Mouse (Mus musculus) embryonic fibroblast, embryonic 13.5 days (primary cell): ENCODE results near the gene Reep3. TPM values are rescaled to one million over a fixed set of nuclear protein-coding genes. Genes with fewer than 3 reads are reported as not detected.
A peak's percentile ranks its signal among the peaks of the same experiment; 100 is the strongest.
"Not testable (repeated sequence)": the region's sequence is repeated elsewhere in the genome, so short reads cannot be mapped to it uniquely, and the experiment has no call there.

Experiments
- H3K27ac ChIP-seq: 2 replicates; pipeline ENCODE4 v1.5.1; 2012; ENCODE audit warnings: low read length, control low read depth, inconsistent platforms; ENCODE audit not compliant: insufficient read depth
- H3K4me1 ChIP-seq: 2 replicates; pipeline ENCODE4 v1.6.1; 2011; ENCODE audit warnings: low read length; ENCODE audit not compliant: control insufficient read depth, insufficient read depth
- H3K4me3 ChIP-seq: 2 replicates; pipeline ENCODE4 v1.5.1; 2011; ENCODE audit warnings: mild to moderate bottlenecking, control low read depth, low read length; ENCODE audit not compliant: insufficient read depth
- CTCF ChIP-seq: IDR thresholded peaks from 2 replicates; pipeline ENCODE4 v1.5.1; 2011; ENCODE audit warnings: mild to moderate bottlenecking, control low read depth, low read length, moderate library complexity, borderline replicate concordance; ENCODE audit not compliant: insufficient read depth
- POLR2A ChIP-seq: IDR thresholded peaks from 2 replicates; pipeline ENCODE4 v1.6.1; 2011; ENCODE audit warnings: low read depth, mild to moderate bottlenecking, control low read depth, low read length, moderate library complexity
- polyA plus RNA-seq: library from polyadenylated mRNA; stranded (reverse); fragments of >200 nt; gene quantifications from 2 replicates; pipeline ENCODE4 v1.2.4, GENCODE M21; 2011; ENCODE audit warnings: low read depth; ENCODE audit not compliant: missing spikeins, insufficient read length

The Reep3 gene
- polyA plus RNA-seq, 1 experiment: 76.0 TPM

DNA sequence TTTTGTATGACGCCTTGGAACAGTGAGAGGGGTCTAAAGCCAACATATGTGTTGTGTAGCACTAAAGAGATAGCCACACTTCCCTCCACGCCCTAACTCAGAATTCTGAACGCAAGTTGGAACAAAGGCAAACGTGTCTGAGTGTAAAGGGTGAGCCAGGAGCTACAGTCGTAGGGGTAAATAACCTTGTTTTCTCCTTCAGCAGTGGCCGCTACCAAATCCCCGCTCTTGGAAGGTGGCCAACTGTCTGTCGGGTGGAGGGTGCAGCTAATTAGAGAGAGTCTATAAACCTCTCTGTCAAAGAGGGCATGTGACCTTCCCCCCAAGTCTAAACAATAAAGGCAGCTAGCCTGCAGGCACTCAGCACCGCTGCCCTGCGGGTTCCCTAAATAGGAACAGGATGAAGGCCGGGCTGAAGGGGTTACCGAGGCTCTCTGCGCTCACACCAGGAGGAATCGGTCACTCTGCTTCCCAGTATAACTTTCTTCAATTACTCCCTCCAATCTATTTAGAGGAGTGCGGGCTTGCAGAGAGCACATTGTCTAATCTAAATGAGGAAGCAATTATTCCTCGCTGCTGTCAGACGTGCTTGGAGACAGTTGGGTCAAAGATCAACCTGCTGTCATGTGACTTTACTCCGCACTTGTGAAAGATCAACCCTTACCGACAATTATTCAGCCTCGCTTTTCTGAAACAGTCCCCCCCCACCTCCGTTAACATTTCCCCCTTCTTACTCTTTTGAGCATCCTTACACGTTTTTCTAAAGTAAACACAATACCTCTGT lies 92.8 kb downstream of the Reep3 start:
- Histone ChIP-seq H3K27ac (peak overlapping the region; percentile 98), H3K4me3 (peak overlapping the region; percentile 8; the same call in 1 of the 2 replicates), H3K4me1 (peaks cover 6% of the 10 kb centered on the region; the same call in 1 of the 2 replicates)
- TF ChIP-seq CTCF: no peak
- peak; percentile 13; the same call in 1 of the 2 replicates for TF ChIP-seq POLR2A

DNA sequence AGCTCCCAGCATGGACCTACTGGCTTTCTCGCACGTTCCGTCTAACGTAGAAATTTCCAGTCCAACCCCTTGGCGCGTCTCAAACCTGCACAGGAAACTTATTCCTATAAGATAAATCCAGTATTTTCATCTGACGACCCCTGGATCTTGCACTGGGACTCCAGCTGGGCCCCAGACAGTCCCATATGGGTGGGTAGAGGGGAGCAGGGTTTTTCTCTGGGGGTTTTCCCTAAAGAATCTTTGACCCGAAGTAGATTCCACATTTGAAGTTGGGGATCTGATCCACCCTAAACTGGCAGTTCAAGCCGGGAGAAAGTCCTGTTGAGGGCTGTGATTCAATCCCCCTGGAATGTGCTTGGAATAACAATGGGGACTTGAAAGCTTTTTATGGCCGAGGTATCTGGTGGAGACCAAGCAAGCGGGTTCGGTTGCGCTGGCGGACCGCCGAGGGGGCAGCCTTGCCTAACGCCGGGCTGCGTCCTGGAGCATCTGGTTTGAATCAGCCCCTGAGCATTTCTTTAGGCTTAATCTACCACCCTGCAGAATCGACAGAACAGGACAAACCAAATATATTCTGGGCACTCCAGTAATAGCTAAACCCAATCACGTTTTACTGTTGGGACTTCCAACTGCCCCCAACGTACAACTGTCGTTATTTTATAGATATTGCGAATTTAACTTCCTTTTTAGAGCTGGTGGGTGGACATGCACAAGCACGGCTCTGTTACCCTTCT lies 93.6 kb downstream of the Reep3 start:
- Histone ChIP-seq H3K27ac (peak overlapping the region; percentile 98), H3K4me1 (peaks cover 6% of the 10 kb centered on the region; the same call in 1 of the 2 replicates), H3K4me3 (peak overlapping the region; percentile 8; the same call in 1 of the 2 replicates)
- TF ChIP-seq CTCF (no peak), POLR2A (no peak; the same call in 1 of the 2 replicates)

DNA sequence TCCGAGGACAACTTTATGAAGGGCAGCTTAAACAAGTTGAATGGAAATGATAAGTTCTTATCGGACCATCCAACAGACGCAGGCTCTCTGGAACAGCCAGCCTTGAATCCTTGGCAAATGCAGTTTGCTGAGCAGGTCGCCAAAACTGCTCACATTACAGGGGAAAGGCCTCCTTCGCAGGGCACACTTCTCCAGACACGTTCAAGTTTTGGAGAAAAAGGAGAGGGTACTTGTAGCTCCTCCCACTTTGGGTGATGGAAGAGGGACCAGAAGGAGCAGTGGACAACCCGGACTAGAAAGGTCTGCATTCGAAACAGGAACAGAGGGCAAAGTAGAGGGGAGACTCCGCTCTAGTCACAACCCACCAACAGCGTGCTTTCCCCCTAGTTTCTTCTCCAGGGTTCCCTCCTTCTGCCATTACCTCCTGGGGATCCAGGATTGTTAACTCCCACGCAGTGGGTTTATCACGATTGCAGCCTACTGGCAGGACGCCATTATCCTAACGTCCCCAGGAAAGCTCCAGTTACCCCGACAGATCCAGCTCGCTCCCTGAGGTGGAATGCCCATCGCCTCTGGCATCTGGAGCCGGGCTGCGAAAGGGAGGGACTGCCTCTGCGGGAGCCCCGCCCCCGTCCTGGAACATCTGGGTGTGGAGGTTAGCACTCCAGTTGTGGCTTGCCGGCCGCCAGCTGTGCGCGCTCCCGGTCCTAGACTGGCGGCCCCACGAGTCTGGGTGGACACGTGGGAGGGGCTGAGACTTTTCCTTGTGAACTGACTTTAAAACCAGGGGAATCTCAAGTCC lies 94.3 kb downstream of the Reep3 start:
- peak overlapping the region; percentile 22 for H3K4me3 ChIP-seq
- peak overlapping the region; percentile 98 for H3K27ac ChIP-seq
- TF ChIP-seq POLR2A (peak; percentile 67), CTCF (no peak)
- peaks cover 6% of the 10 kb centered on the region; the same call in 1 of the 2 replicates for H3K4me1 ChIP-seq

DNA sequence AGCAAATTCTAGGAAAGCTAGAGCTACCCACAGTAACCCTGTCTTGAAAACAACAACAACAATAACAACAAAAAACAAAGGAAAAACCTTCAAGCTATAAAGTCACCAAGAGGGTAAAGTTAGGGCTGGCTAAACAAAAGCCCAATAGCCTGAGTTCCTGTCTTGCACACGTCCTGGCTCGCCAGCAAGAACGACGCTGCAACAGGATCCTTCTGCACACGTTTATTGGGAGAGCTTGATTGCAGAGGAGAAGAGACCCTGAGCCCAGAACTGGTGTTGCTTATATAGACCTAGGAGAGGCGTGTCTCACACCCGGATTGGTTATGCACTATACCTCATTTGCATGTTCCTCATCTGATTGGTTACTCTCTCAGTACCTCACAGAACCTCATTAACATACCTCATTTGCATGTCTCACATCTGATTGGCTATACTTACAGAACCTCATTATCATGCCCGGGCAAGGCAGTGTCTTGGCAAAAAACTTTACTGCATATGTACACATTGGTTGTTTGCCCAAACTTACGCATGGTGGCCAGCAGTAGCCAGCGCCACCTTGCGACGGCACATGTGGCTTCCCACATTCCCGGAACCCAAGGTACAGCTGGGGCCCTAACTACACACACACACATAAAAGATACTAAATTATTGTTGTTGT lies 95.7 kb downstream of the Reep3 start:
- H3K4me1 ChIP-seq: not testable (repeated sequence)

DNA sequence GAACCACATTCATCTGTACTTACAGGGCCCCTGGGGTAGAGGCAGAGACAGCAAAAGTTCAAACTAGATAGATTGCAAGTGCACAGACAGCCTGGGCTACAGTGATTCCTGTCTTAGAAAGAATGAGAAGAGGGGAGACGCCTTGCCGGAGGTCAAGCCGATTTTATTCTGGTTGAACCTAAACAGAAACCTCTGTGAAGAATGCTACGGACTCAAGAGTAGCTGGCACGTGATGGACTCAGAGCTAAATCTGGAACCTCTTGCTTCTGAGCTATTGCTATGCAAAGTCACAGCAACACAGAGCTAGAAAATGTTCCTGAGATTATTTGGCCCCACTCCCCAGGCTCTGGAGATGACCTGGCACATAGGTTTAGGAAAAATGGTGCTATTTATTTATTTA lies 96.6 kb downstream of the Reep3 start:
- Histone ChIP-seq H3K4me3 (no peak overlapping the region), H3K27ac (no peak overlapping the region), H3K4me1 (peaks cover 6% of the 10 kb centered on the region; the same call in 1 of the 2 replicates)
- TF ChIP-seq CTCF (no peak), POLR2A (no peak)

More for the DNA sequence above, 95.7 kb downstream of the Reep3 start:
- not testable (repeated sequence) for H3K4me3 ChIP-seq, H3K27ac ChIP-seq

DNA sequence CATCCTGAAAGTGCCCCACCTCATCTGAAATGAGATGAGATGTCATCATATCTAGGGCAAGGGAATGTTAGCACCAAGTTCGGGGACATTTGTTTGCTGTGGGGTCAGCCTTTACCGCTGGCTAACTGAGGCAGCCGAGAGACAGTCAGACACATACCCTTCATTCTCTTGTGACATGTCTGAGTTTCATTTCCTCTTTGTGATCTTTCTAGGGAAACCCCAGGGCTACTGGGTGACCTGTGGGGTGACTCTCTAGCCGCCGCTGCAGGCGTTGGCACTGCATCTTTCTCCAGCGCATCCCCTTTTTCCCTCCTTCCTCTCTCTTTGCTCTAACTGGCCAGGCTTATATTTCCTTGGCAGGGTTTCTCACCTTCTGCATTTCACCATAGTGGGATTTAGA lies 98.0 kb downstream of the Reep3 start:
- Histone ChIP-seq H3K4me1 (0 out of 2 replicates have a peak, but pooled peaks cover 3% of the 10 kb centered on the region), H3K27ac (no peak overlapping the region), H3K4me3 (no peak overlapping the region)
- no peak for TF ChIP-seq POLR2A
- no peak for TF ChIP-seq CTCF

DNA sequence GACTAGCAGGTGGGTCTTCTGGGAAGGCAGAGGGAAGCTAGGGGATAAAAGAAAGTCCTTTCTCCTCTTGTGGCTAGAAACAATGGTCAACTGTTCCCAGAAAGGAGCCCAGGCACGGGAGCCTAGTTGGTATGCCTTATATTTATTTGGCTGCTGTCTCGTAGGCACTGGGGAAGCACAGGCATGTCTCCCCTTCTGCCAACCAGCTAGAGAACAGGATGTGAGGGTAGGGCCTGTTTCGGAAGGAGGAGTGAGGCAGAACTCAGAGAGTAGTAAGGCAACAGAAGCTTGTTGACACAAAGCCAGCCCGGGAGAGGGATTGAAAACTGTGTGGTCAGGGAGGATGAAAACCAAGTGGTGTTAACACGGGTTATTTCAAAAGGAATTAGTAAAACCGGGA lies 101.6 kb downstream of the Reep3 start:
- H3K4me3 ChIP-seq: no peak overlapping the region
- H3K27ac ChIP-seq: no peak overlapping the region
- no peaks in the 10 kb centered on the region for H3K4me1 ChIP-seq
- no peak for TF ChIP-seq POLR2A
- no peak for TF ChIP-seq CTCF

DNA sequence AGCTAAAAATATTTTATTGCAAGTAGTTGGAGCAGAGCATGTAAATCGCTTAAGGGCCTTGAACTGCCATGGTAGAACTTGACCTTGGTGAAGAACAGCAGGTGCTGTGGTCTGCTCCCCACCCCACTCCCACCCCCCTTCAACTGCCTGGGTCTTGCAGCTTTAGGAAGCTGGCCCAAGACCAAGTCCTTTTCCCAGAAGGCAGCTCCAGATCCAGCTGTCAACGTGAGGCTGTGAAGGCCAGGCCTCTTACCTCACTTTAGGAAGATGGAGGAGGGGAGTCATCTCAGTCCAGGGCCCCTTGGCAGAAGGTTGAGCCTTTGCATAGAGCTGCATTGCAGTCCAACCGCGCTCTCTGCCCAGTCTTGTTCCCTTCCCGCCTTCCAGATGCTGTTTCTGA lies 102.3 kb downstream of the Reep3 start:
- no peak for TF ChIP-seq POLR2A
- no peak for TF ChIP-seq CTCF
- H3K27ac ChIP-seq: no peak overlapping the region
- H3K4me3 ChIP-seq: no peak overlapping the region
- no peaks in the 10 kb centered on the region for H3K4me1 ChIP-seq

DNA sequence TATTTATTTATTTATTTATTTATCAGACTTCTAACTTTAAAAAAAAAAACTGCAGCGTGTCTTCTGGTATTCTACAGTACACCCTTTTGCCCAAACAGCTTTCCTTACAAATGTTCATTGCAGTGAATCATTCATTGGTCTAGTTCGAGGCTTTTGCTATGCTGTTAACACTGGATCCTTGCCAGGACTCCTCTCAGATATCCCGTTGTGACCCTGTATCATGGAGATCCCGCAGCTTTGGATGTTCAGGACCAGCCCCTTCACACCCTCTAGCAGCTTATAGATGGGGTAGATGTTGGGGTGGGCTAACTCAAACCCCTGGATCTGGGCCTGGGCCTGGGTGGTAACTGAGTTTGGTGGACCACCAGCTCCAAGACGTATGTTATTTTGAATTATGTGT lies 104.2 kb downstream of the Reep3 start:
- no peaks in the 10 kb centered on the region for H3K4me1 ChIP-seq
- no peak overlapping the region for H3K4me3 ChIP-seq
- no peak overlapping the region for H3K27ac ChIP-seq
- TF ChIP-seq CTCF (no peak), POLR2A (no peak)
